Mouse (Mus musculus) hindbrain, embryonic 14.5 days (tissue): Measurements from ENCODE around the gene Ly86. TPM values are rescaled to one million over a fixed set of nuclear protein-coding genes. Genes with fewer than 3 reads are reported as not detected.

Source experiments
- ATAC-seq: fragments of 200-750 bp; cut with Nextera tagmentation; 2 replicates; pipeline ENCODE4 v1.8.0; 2017; ENCODE audit warnings: moderate number of reproducible peaks, mild to moderate bottlenecking, moderate TSS enrichment, moderate library complexity; ENCODE audit not compliant: low FRiP score
- DNase-seq: peaks from one replicate; pipeline ENCODE4 v3.0.0-alpha.2; 2015; ENCODE audit warnings: low spot score
- H3K27ac ChIP-seq: fragments of 300-500 bp; sonication (generic); 2 replicates; pipeline ENCODE4 v1.5.1; 2014; ENCODE audit warnings: mild to moderate bottlenecking, moderate library complexity
- H3K27me3 ChIP-seq: fragments of 300-500 bp; sonication (generic); 2 replicates; pipeline ENCODE4 v1.6.1; 2014; ENCODE audit warnings: mild to moderate bottlenecking, low read length, mixed read lengths; ENCODE audit not compliant: control insufficient read depth, insufficient read depth
- H3K36me3 ChIP-seq: fragments of 300-500 bp; sonication (generic); replicated peaks from 2 replicates; pipeline ENCODE4 v1.6.1; 2014; ENCODE audit not compliant: control insufficient read depth, insufficient read depth
- H3K4me1 ChIP-seq: fragments of 300-500 bp; sonication (generic); replicated peaks from 2 replicates; pipeline ENCODE4 v1.6.1; 2014; ENCODE audit warnings: antibody characterized with exemption, low read length, mixed read lengths; ENCODE audit not compliant: control insufficient read depth, insufficient read depth
- H3K4me2 ChIP-seq: fragments of 300-500 bp; sonication (generic); replicated peaks from 2 replicates; pipeline ENCODE4 v1.6.1; 2014; ENCODE audit warnings: mild to moderate bottlenecking, moderate library complexity
- H3K4me3 ChIP-seq: fragments of 300-500 bp; sonication (generic); replicated peaks from 2 replicates; pipeline ENCODE4 v1.5.1; 2014; ENCODE audit warnings: mild to moderate bottlenecking, low read length
- H3K9ac ChIP-seq: fragments of 300-500 bp; sonication (generic); 2 replicates; pipeline ENCODE4 v1.6.1; 2014
- H3K9me3 ChIP-seq: fragments of 300-500 bp; sonication (generic); 2 replicates; pipeline ENCODE4 v1.6.1; 2016; ENCODE audit warnings: low read length; ENCODE audit not compliant: control insufficient read depth
- whole genome bisulfite sequencing: fragments of 180-500 bp; shearing (Covaris S2); extraction: QIAGEN DNeasy Blood & Tissue Kit; methylation state at CpG from one replicate; pipeline ENCODE4 v1.1.7; 2014; 5-methylcytosine and 5-hydroxymethylcytosine counted together
- polyA plus RNA-seq: library from polyadenylated mRNA; unstranded; fragments of >200 nt; fragmentation: Nextera tagmentation; extraction: Ambion mirVana; gene quantifications from 2 replicates; pipeline ENCODE4 v1.2.1, GENCODE M21; 2014

Gene Ly86
- polyA plus RNA-seq, 1 experiment from 2014 or later, result 9.7 TPM

- no peak overlapping the region for H3K4me3 ChIP-seq
- no peak overlapping the region for H3K27ac ChIP-seq
- H3K27me3 ChIP-seq, result no peaks in the 10 kb centered on the region
- WGBS, result 89% methylated on average over 8 of the region's 8 CpGs
- no peak overlapping the region for H3K4me2 ChIP-seq
- no peak overlapping the region for H3K9ac ChIP-seq
- H3K9me3 ChIP-seq, result no peaks in the 10 kb centered on the region
- H3K4me1 ChIP-seq, result no peaks in the 10 kb centered on the region
- H3K36me3 ChIP-seq, result no peaks in the 10 kb centered on the region
- no peak for DNase-seq
- ATAC-seq, result no peak
These were observed 3.0 kb downstream of the Ly86 start for GRCm38 (mm10) chr13:37347871-37348595.

DNA sequence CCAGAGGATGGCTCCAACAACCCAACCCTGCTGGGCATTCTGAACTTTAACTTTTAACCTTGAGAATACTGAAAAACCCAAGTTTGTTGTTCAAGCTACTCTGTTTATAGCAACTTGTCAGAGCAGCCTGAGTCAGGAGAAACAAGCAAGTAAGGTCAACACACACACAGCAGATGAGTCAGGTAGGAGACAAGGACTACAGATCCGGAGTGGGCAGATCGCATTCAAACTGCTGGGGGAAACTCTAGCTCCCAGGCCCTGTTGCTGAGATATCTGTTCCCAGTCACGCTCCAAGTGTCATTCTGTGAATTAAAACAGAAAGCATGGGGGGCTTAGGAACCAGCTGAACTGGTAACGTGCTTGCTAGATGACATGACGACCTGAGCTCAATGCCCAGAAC lies 4.0 kb downstream of the Ly86 start:
- H3K27ac ChIP-seq, result no peak overlapping the region
- WGBS, result 81% methylated on average over 5 of the region's 5 CpGs

GRCm38 (mm10) chr13:37353016-37353415 lies 8.0 kb downstream of the Ly86 start:
- 89% methylated on average over 2 of the region's 2 CpGs for WGBS

More for the DNA sequence above, 4.0 kb downstream of the Ly86 start:
- no peak overlapping the region for H3K9ac ChIP-seq
- no peaks in the 10 kb centered on the region for H3K9me3 ChIP-seq
- ATAC-seq (no peak), DNase-seq (no peak)
- no peaks in the 10 kb centered on the region for H3K36me3 ChIP-seq
- H3K4me1 ChIP-seq, result no peaks in the 10 kb centered on the region
- H3K27me3 ChIP-seq, result no peaks in the 10 kb centered on the region
- H3K4me2 ChIP-seq, result no peak overlapping the region
- no peak overlapping the region for H3K4me3 ChIP-seq

DNA sequence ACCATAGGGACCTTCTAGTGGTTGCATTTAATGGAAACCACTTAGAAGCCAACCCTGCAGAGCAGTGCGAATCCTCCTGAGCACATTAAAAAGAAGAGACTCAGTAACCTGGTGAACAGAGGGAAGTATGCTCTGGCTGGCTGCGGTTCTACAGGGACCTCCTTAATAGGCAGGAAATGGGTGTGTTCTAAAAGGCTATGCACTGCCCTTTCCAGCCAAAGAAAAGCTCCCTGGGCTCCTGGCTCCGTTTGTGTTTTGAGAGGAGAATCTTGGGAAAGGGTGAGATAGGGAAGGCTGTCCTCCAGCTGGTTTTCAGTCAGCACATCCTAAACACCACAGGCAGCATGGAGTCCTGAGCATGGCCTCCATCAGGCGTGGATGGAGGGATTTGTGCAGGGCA lies 8.9 kb downstream of the Ly86 start:
- DNase-seq (no peak), ATAC-seq (no peak)
- no peak overlapping the region for H3K4me3 ChIP-seq
- H3K27me3 ChIP-seq, result no peaks in the 10 kb centered on the region
- H3K4me2 ChIP-seq, result no peak overlapping the region
- no peak overlapping the region for H3K9ac ChIP-seq
- no peaks in the 10 kb centered on the region for H3K9me3 ChIP-seq
- no peak overlapping the region for H3K27ac ChIP-seq
- no peaks in the 10 kb centered on the region for H3K4me1 ChIP-seq
- no peaks in the 10 kb centered on the region for H3K36me3 ChIP-seq
- WGBS, result 67% methylated on average over 4 of the region's 4 CpGs

More at GRCm38 (mm10) chr13:37353016-37353415, 8.0 kb downstream of the Ly86 start:
- H3K9me3 ChIP-seq, result no peaks in the 10 kb centered on the region
- H3K4me1 ChIP-seq, result no peaks in the 10 kb centered on the region
- H3K9ac ChIP-seq, result no peak overlapping the region
- ATAC-seq, result no peak
- no peaks in the 10 kb centered on the region for H3K27me3 ChIP-seq
- no peaks in the 10 kb centered on the region for H3K36me3 ChIP-seq
- no peak overlapping the region for H3K27ac ChIP-seq
- H3K4me2 ChIP-seq, result no peak overlapping the region
- DNase-seq, result no peak
- no peak overlapping the region for H3K4me3 ChIP-seq

DNA sequence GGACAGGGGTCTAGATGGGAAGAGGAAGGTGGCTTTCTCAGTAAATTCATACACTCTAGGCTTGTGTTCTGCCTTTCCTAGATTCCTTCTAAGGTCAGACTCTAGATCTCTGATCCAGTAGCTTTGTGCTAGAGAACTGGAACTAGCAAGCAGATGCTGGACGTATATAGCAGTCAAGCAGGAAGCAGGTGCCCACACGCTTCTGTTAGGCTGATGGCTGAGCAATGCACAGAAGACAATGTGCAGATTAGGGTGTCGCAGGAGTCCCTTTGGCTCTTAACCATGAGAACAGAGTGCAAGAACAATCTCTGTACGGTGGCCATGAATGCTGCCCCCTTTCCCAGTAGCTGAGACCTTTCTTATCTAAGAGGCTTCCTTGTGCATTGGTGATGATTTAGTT lies 9.4 kb downstream of the Ly86 start:
- Histone ChIP-seq H3K4me2 (no peak overlapping the region), H3K4me1 (no peaks in the 10 kb centered on the region), H3K9ac (no peak overlapping the region), H3K9me3 (no peaks in the 10 kb centered on the region), H3K27me3 (no peaks in the 10 kb centered on the region), H3K27ac (no peak overlapping the region), H3K4me3 (no peak overlapping the region), H3K36me3 (no peaks in the 10 kb centered on the region)
- ATAC-seq, result no peak
- DNase-seq, result no peak
- WGBS, result 91% methylated on average over 4 of the region's 4 CpGs

DNA sequence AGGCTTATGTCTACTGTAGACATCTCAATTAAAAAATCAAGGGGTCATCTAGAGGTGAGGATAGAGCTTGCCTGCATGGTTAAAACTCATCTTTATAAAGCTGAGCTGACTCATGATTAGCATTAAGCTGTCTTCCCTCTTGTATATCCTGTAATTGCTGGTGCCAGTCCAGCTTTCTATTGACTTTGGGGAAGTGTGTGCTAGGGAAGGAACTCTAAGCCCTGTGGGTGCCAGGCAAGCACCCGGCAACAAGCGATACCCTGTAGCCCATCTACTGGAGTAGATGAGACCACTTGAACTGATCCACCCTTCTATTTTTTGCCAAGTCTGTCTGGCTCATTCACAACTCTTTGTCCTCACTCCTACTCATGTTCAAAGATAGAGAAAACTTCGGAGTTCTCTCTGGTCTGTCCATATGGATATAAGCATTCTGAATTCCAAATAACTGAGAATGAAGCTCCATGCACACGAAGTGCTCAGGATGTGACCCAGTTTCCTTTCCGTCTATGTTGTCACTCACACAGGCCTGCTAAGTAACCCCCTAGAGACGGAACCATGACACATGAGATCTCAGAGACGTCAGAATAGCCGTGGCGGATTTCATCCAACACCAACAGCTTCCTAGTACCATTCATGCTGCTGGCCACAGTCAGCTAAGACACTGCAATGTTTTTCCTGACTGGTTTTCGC lies 10.8 kb downstream of the Ly86 start:
- H3K9ac ChIP-seq, result no peak overlapping the region
- no peaks in the 10 kb centered on the region for H3K36me3 ChIP-seq
- no peak overlapping the region for H3K4me3 ChIP-seq
- no peak for DNase-seq
- ATAC-seq, result no peak
- H3K27me3 ChIP-seq, result no peaks in the 10 kb centered on the region
- H3K4me1 ChIP-seq, result no peaks in the 10 kb centered on the region
- no peak overlapping the region for H3K27ac ChIP-seq
- WGBS, result 93% methylated on average over 10 of the region's 10 CpGs
- H3K4me2 ChIP-seq, result no peak overlapping the region
- no peaks in the 10 kb centered on the region for H3K9me3 ChIP-seq

DNA sequence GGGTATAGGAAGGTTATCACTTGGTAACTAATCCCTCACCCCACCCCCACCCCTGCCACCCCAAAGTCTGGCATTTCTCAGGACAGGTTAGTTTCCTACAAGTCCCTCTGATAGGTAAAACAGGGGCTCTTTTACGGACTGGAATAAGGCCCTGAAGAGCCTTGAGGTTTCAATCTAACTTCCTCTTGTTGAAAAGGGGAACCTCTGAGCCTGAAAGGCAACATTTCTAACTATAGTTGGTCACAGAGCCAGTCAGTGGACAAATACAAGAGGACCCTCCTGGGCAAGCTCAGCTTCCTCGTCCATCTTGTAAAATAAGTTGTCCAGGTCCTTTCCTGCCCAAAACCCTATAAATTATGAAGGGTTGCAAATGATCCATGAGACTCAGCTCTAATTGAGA lies 11.5 kb downstream of the Ly86 start:
- Histone ChIP-seq H3K4me3 (no peak overlapping the region), H3K27ac (no peak overlapping the region), H3K4me2 (no peak overlapping the region), H3K4me1 (no peaks in the 10 kb centered on the region), H3K36me3 (no peaks in the 10 kb centered on the region), H3K9ac (no peak overlapping the region), H3K9me3 (no peaks in the 10 kb centered on the region), H3K27me3 (no peaks in the 10 kb centered on the region)
- no peak for DNase-seq
- 92% methylated on average over 2 of the region's 2 CpGs for WGBS
- no peak for ATAC-seq

DNA sequence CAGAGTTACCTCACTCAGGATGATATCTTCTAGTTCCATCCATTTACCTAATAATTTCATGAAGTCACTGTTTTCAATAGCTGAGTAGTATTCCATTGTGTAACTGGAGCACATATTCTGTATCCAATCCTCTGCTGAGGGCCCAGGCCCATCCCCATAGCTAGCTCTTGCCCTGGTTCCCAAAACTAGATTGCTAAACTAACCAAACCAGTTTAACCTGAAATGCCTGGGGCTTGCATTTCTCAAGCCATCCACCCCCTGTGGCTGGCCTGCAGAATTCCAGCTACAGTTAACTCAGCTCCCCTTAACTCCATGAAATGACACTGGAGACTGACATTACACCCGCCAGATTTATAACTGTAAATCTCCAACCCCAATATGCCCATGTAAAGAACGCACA lies 13.1 kb downstream of the Ly86 start:
- H3K4me3 ChIP-seq, result no peak overlapping the region
- no peak overlapping the region for H3K9ac ChIP-seq
- no peaks in the 10 kb centered on the region for H3K9me3 ChIP-seq
- ATAC-seq, result no peak
- H3K4me2 ChIP-seq, result no peak overlapping the region
- no peak for DNase-seq
- WGBS, result 90% methylated on average over 2 of the region's 2 CpGs
- H3K27ac ChIP-seq, result no peak overlapping the region
- no peaks in the 10 kb centered on the region for H3K36me3 ChIP-seq
- H3K4me1 ChIP-seq, result no peaks in the 10 kb centered on the region
- H3K27me3 ChIP-seq, result no peaks in the 10 kb centered on the region

- 77% methylated on average over 1 of the region's 1 CpGs for WGBS
- Histone ChIP-seq H3K9ac (no peak overlapping the region), H3K4me2 (no peak overlapping the region), H3K9me3 (no peaks in the 10 kb centered on the region), H3K36me3 (no peaks in the 10 kb centered on the region), H3K27me3 (no peaks in the 10 kb centered on the region), H3K4me3 (no peak overlapping the region), H3K4me1 (no peaks in the 10 kb centered on the region), H3K27ac (no peak overlapping the region)
- ATAC-seq (no peak), DNase-seq (no peak)
These were observed 16.2 kb downstream of the Ly86 start for GRCm38 (mm10) chr13:37361249-37361648.
